Mouse (Mus musculus) megakaryocyte, adult 5-6 weeks (primary cell): ENCODE results near the gene Olfr57. TPM values are rescaled to one million over a fixed set of nuclear protein-coding genes. Genes with fewer than 3 reads are reported as not detected.
"Not testable (repeated sequence)": the region's sequence is repeated elsewhere in the genome, so short reads cannot be mapped to it uniquely, and the experiment has no call there.

Experiments
- ATAC-seq: 2 replicates; pipeline ENCODE4 v1.8.0; 2016; ENCODE audit warnings: mild to moderate bottlenecking, inconsistent platforms; ENCODE audit not compliant: poor library complexity, severe bottlenecking
- total RNA-seq, 2 experiments: library from RNA; stranded (forward) in 1 of 2; stranded (reverse) in 1 of 2; fragments of 153-499, 151-499 nt in 1 of 2; fragments of 221-1000, 200-1000 nt in 1 of 2; gene quantifications; 2 replicates each; pipeline versions ENCODE4 v1.2.3 to v1.2.4; 2015 to 2017

Olfr57 gene
- total RNA-seq (2015) (not detected in 2 replicates), total RNA-seq (2017) (not detected in 2 replicates)

DNA sequence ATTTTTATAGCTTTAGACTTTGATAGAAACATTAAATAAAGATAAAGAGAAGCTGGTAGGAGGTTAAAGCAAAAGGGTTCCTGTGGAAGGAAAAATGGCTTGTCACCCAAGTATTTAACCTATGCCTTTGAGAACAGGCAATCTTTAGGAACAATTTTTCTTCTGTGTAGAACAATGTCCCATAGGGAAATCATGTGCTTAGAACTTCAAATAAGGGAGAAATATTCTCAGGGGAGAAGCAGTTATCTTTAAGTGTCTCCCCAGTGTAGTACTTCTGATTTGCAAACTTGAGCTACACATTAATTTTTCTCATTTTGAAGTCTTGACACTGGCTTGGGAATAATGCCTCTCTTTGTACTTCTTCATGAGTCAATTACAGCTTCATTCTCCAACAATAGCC is at the start of gene Olfr57:
Gene Olfr57 (plus strand): TSS at position 301 of the 400 bp plus-strand sequence.
- no peak for ATAC-seq

DNA sequence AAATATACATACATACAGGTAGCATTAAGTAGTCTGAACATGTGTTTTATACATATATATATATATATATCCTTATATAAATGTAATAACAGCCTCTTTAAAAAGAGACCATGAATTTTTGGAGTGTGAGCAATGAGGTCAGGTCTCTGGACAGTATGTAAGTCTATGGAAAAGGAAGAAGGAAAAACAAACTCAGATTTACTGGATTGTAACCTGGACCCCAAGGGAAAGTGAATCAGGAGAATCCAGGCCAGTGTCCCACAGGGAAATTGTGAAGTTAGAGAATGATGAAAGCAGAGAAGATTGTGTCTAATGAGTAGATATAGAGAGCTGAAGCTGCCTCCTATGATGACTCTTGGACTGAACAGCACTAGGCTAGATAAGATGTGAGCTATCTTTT is 47.8 kb upstream of the Olfr57 start, which contains the start of gene Olfr1352:
Gene Olfr1352 (plus strand): TSS at position 301 of the 400 bp plus-strand sequence.
- no peak for ATAC-seq

DNA sequence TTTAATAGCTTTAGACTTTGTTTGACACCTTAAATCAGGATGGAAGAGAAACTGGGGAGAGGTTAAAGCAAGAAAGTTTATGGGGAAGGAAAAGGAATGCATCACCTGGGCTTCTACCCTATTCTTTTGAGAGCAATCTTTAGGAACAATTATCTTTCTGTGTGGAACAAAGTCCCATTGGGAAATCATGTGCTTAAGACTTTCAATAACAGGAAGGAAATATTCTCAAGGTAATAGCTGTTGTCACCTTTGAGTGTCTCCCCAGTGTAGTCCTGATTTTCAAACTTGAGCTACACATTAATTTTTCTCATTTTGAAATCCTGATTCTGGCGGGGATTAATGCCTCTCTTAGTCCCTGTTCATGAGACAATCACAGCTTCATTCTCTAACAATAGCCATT is 16.4 kb upstream of the Olfr57 start, which contains the start of gene Olfr1351:
Gene Olfr1351 (plus strand): TSS at position 301 of the 400 bp plus-strand sequence.
- ATAC-seq: no peak

DNA sequence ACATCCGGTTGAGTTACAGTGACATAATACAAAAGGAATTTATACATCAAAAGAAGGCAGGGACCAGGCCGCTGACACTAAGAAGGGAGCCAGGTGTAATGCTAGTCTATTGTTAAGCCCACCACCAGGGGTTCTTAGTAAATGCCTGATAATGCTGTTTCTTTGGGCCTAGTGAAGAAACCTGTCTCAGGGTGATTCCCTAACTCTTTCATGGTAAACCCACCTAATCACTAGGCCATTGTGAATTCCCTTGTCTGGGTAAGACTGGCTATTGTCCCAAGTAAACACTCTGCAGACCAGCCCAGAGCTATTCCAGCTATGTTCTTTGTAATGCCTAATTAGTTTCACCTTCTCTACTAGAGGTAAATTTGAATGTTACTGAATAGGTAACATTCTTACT is 13.9 kb downstream of the Olfr57 start:
- ATAC-seq: not testable (repeated sequence)

DNA sequence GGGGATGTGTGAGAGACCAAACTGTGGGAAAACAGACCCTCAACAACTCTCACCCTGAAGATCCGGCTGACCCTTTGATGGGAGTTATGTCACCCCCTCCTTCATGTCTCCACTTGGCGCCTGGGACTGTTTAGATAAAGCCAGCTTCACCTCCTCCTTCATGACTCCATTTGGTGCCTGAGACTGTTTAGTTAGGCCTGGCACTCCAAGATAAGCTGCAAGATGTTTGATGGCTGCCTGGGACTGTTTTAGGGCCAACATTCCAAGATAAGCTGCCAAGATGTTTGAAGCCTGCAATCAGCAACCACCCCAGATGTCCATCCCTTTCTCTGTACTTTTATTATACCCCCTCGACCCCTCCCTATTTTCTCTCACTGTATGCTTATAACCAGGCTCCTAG is 28.8 kb downstream of the Olfr57 start:
- not testable (repeated sequence) for ATAC-seq

Other genes starting within 250 kb of the Olfr57 start
- gene Slc1a6, start 248.2 kb upstream of the Olfr57 start, total RNA-seq (2015): not detected in 2 replicates
- gene Slc1a6, start 248.2 kb upstream of the Olfr57 start, total RNA-seq (2017): not detected in 2 replicates
- gene Olfr1356, start 176.6 kb upstream of the Olfr57 start, total RNA-seq (2015): not detected in 2 replicates
- gene Olfr1356, start 176.6 kb upstream of the Olfr57 start, total RNA-seq (2017): 0.04 TPM in 1 of 2 replicates, not detected in the other
- not detected in 2 replicates for gene Olfr1355, start 153.2 kb upstream of the Olfr57 start, total RNA-seq (2015)
- gene Olfr1355, start 153.2 kb upstream of the Olfr57 start, total RNA-seq (2017): not detected in 2 replicates
- not detected in 2 replicates for gene Olfr1354, start 115.6 kb upstream of the Olfr57 start, total RNA-seq (2015)
- not detected in 2 replicates for gene Olfr1354, start 115.6 kb upstream of the Olfr57 start, total RNA-seq (2017)
- gene Olfr8, start 78.1 kb upstream of the Olfr57 start, total RNA-seq (2015): not detected in 2 replicates
- not detected in 2 replicates for gene Olfr8, start 78.1 kb upstream of the Olfr57 start, total RNA-seq (2017)
- not detected in 2 replicates for gene Olfr1353, start 65.4 kb upstream of the Olfr57 start, total RNA-seq (2015)
- gene Olfr1353, start 65.4 kb upstream of the Olfr57 start, total RNA-seq (2017): not detected in 2 replicates
- gene Olfr1352, start 47.7 kb upstream of the Olfr57 start, total RNA-seq (2015): 0.02 TPM in 1 of 2 replicates, not detected in the other
- gene Olfr1352, start 47.7 kb upstream of the Olfr57 start, total RNA-seq (2017): not detected in 2 replicates
- gene Olfr1351, start 16.3 kb upstream of the Olfr57 start, total RNA-seq (2015): not detected in 2 replicates
- not detected in 2 replicates for gene Olfr1351, start 16.3 kb upstream of the Olfr57 start, total RNA-seq (2017)
- 7.7 and 8.1 TPM in 2 replicates for gene 2610008E11Rik, start 68.9 kb downstream of the Olfr57 start, total RNA-seq (2015)
- gene 2610008E11Rik, start 68.9 kb downstream of the Olfr57 start, total RNA-seq (2017): 6.6 and 13.4 TPM in 2 replicates
- not detected in 2 replicates for gene Vmn2r80, start 120.0 kb downstream of the Olfr57 start, total RNA-seq (2015)
- not detected in 2 replicates for gene Vmn2r80, start 120.0 kb downstream of the Olfr57 start, total RNA-seq (2017)
- not detected in 2 replicates for gene Vmn2r81, start 219.0 kb downstream of the Olfr57 start, total RNA-seq (2015)
- gene Vmn2r81, start 219.0 kb downstream of the Olfr57 start, total RNA-seq (2017): not detected in 2 replicates